Mouse (Mus musculus): ENCODE measurements around the gene Serbp1. TPM values are rescaled to one million over a fixed set of nuclear protein-coding genes. Genes with fewer than 3 reads are reported as not detected.

The Serbp1 gene
- total RNA-seq, 2 experiments from 2014 or later = 210 to 224 TPM

DNA sequence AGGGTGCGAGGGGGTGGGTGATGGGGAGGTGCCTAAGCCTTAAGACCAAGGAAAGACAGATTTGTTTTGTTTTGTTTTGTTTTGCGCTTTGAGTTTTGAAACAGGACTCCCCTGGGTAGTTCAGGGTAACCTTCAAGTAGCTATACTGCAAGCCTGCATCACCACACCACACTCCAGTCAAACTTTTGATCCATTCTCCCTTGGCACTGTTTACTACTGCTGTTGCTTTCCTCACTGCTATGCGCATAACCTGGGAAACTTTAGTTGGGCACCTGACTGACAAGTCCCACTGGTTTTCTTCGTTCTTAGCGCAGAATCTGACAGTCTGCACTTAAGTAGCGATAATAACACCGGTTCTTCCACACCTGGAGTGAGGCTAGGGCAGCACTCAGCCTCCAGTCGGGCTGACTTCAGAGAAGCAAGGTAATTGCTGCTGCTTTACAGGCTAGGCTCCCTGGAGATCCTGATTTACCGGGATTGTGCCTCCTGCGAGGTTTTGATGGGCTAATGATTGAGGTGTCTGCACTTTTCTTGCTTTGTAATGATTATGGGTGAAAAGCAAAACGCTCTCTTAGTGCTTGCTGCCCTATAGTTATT lies 8.0 kb upstream of the Serbp1 start:
- no peak for DNase-seq (ENCODE audit: low spot score in 2 of 2)

DNA sequence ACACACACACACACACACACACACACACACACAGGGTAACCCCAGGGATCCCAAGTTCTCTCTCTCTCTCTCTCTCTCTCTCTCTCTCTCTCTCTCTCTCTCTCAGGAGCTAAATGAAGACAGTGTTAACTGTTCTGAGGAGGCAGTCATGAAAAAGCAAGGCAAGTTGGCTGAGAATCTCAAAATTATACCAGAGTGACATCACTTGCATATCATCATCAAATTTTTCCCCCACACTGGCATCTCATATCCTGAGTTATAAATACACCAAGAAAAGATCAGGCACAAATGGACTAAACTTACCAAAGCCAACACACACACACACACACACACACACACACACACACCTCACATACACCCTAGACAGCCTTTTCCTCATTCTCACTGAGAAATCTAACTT lies 7.0 kb upstream of the Serbp1 start:
- no peak for DNase-seq (ENCODE audit: low spot score in 2 of 2)

DNA sequence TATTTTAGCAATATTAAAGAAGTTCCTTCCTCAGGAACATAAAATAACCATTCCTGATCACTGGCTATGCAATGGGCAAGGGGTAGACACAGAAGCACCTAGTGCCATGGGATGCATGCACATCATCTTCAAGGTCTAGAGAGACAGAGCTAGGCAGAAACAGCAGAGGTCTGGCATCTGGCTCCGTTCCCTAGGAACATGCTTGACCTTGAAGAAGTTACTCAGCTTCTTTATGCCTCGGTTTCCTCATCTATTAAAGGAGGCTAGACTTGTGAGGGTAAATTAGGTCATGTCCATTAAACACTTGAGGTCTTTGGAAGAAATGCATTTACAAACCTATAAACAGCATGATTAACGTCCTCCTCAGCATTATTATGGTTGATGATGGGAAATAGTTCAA lies 2.3 kb upstream of the Serbp1 start:
- no peak for DNase-seq (ENCODE audit: low spot score in 2 of 2)

DNA sequence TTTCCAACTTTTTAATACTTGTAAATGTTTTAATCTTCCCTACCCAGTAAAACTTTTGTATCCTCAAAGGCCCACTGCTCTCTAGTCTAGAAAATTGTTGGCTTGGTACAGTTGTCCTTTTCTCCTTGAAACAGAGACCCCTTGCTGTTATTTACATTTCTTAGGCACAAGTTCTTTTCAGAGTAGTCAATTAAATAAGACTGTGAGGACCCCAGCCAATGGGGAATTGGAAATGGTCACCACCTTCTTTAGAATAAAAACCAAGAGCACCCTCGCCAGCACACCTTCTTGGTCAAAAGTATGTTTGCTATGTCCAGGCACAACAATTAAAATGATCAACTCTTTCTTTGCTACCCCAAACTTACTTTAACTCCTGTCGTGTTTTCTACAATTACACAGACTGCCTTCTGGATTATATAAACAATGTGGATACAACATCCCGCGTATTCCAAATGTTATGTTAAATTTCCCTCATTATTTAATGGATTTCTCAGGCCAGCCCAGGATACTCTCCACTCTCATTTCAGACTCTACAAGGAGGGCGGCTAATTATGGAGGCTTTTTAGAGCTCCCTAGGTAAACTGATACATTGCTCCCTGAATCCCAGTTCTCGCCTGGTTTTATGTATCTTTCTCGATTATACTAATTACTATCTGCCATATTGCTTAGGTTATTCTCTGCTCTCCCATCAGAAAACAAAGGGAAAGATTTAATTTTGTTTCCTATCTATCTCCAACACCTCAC lies 1.3 kb upstream of the Serbp1 start:
- no peak for DNase-seq (ENCODE audit: low spot score in 2 of 2)

DNA sequence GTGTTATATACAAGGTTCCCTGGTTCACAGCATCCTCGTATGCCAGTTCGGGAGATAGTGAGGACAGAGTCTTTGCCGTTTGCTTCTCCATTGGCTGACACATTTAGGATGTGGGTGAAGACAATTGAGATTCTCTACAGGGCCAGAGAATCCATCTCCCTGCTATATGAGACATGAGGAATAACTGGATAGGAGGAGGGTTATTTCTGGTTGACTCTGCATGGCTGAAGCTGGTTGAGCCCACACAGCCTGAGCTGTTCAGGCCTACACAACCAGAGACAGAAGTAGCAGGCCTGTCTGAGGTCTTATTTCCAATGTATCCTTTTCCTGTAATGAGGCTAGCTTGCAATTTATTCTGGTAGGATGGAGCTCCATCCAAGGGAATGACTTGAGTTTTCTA lies 3.3 kb downstream of the Serbp1 start:
- DNase-seq (ENCODE audit: low spot score in 2 of 2) = no peak

DNA sequence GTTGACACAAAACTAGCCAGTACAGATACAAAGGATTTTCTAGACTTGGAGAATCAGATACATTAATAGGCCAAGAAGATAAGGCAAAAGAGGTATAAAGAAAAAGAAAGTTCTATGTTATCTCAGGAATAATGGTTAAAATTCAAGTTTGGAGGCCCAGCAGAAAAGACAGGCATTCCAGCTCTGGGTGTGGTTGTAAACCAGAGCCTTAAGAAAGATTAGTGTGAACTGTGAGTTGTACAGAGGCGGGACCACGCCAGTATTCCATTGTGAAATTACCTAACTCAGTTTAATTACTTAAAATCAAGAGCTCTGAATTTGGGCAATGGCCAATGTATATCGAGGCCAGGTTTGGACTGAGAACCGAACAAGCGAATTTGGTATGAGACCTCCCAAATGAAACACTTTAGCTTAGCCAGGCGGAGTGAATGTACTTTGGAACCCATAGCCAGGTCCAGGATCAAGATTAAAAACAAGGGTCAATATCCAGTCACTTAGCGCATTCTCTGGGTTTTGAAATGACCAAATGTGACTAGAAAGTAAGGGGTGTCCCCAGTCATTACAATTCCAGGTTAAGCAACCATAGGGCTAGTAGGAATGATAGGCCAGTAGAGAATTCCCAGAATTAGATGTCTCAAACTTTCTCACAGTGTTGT lies 5.9 kb downstream of the Serbp1 start:
- DNase-seq (ENCODE audit: low spot score in 2 of 2) = no peak

DNA sequence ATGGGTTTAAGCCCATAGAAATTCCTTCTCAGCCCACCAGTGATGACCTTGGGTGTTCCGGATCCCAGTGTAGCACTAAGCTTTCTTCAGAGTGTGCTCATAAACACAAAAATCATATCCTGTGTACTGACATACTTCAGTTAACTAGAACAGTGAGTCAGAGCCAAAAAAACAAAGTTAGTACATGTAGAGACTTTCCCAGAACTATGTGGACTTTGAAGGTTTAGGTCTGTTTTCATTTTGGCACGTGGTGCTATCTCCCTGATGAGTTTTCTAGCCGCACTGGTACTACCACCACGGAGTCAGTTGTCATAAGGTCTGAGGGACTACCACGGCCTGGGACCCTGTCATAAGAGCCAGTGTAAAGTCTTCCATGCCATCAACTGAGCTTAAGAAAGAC lies 6.5 kb downstream of the Serbp1 start:
- DNase-seq (ENCODE audit: low spot score in 2 of 2) = no peak

DNA sequence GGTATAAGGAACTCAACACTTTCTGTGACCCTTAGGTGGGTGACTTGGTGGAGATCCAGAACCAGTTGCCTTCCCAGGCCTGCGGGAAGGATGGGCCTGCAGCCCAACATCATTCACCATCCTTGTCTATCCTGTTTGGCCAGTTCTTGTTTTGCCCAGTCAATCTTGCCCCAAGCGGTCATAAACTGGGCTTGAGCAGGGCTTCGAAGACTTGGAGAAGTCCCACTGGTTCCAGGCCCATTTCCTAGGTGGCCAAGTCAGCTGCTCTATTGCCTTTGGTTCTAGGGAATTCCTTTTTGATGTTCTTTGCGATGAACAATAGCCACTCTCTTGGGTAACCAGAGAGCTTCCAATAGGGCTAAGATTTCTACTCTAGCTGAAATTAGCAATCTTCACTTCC lies 13.1 kb downstream of the Serbp1 start:
- DNase-seq (ENCODE audit: low spot score in 2 of 2) = no peak

DNA sequence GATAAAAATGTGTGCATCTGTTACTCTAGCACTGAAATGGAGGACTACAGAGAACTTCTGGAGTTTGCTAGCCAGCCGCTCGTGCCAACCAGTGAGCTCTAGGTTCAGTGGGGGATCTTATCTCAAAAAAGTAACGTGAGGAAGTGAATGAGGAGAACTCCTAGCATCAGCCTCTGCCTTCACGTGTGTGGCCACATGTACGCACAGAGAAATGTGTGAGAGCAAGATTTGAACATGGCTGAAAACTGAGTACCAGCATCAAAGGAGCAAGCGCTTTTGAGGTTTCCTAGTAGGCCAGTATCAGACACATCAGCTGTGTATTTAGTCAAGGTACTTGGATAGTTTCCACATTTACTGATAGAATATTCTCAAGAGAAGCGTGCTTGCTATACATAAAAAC lies 27.0 kb downstream of the Serbp1 start:
- no peak for DNase-seq (ENCODE audit: low spot score in 2 of 2)

DNA sequence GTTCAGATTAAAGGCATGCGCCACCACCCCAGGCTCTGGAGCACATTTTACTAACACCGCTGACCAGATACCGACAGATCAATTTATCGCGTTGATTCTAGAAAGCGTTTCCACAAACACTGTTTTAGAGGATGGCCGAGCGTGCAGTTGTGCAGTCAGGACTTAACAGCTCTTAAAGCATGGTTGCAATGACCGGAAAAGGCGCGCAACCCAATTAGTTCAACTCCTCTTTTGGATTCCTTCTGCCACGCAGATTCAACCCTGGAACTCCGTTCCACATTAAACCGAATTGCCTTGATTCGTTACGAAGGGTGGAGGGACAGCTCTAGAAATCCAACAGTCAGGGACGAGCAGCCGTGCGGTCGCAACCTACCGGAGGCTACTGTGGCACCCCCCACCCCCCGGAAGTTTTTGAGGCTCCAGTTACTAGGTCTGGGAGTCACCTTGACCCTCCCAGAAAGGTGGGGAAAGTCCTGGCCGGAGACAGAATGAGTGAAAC lies 28.2 kb downstream of the Serbp1 start:
- DNase-seq (ENCODE audit: low spot score in 2 of 2) = peak; percentile 24 to 37

DNA sequence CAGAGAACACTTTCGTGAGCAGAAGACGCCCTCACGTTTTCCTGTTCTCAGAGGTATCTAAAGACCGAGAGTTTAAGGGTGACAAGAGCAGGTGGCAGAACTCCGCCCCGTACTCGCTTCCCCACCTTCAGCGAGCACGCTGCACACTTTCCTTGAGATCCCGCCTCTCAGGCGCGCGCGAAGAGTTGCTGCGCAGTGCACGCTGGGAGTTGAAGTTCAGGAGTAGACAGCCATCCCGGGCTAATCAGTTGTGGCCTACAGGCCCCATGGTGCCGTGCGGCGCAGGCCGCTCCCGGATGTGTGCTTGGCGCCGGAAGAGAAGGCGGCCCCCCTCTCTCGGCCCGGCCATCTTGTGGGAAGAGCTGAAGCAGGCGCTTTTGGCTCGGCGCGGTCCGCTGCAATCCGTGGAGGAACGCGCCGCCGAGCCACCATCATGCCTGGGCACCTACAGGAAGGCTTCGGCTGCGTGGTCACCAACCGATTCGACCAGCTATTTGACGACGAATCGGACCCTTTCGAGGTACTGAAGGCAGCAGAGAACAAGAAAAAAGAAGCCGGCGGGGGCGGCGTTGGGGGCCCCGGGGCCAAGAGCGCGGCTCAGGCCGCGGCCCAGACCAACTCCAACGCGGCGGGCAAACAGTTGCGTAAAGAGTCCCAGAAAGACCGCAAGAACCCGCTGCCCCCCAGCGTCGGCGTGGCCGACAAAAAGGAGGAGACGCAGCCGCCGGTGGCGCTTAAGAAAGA lies 28.9 kb downstream of the Serbp1 start:
- peak; percentile 97 to 98 for DNase-seq (ENCODE audit: low spot score in 2 of 2)

DNA sequence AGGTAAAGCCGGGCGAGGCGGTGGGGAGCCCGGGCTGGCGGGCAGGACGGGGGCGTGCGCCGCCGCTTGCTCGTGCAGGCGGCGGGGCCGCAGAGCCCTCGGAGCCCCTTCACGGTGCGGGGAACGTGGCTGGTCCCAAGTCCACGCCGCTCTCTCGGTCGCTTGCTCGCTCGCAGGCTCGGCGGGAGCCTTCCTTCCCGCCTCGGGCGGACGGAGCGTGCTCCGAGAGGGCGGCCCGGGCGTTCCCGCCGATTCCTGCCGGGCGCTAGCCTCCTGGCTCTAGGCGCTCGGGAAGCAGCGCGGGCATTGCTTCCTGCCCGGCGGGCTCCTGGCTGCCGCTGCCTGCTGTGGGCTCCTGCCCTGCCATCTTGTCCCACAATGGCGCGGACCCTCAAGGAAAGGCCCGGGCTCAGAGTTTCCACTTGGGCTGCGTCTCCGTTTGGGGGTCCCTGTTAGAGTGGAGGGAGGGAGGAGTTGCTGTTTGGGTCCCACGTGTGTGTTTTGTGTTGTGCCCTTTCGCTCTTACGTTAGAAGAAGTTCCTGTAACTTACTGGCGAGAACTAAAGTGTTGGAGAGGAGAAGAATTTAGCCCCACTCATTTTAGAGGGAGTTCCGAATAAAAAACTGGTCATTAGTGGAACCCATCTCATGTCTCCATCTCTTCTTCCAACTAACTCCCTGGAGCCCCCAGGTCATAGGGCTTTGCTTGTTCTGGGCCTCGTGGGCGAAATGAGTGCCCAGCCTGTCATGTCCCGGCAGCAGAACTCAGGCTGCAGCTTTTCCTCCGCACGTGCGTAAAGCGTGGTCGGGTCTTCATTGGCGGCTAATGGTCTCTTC lies 29.6 kb downstream of the Serbp1 start:
- peak in 1 of 2 experiments; percentile 18 for DNase-seq (ENCODE audit: low spot score in 2 of 2)

DNA sequence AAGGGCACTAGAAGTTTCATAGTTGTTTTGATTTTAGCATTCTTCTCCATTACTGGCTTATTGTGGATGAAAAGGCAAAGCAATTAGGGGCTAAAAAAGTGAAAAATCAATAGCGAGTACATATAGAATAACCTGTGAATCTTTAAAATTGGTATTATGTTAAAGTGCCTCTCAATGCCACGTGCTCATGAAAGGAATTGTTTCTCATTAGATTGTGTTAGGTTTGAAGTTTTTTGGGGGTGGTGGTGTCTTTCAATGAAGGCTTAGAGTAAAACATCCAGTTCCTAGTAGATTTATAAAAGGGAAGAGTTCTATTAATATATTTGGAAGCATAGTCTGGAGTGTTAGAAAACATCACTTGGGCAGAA lies 30.3 kb downstream of the Serbp1 start:
- DNase-seq (ENCODE audit: low spot score in 2 of 2) = no peak

DNA sequence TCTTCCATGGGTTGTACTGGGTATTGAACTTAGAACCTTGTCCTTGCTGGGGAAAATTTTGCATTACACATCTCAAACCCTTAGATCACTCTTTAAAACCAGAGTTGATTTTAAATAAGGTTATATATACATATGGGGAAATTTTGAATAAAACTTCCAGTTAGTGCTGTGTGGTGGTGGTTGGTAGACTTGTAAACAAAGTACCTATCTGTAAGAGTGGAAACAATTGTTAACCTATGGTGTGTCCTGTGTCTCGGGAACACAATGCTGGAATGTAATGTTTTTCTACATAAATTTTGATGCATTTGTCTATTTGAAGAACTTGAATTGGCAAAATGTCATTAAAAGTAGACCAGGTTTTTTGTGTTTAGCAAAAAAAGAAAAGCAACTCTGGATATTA lies 31.0 kb downstream of the Serbp1 start:
- DNase-seq (ENCODE audit: low spot score in 2 of 2) = no peak

DNA sequence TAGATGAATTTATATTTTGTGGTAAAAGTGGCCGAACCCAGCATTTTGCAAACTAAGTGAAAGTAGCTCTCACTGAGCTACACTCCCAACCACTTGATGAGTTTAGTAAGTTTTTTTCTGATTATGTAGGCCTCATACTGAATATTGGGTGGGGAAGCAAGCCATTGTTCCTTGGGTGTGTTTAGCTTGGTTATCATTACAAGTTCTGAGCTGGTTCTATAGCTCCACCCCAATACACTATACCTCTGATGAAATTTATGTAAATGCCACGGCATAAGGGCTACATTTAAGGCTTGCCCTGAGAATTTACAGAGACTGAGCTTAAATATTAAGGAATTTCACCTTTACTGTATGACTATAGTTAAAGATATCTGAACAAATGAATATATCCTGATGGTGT lies 31.5 kb downstream of the Serbp1 start:
- no peak for DNase-seq (ENCODE audit: low spot score in 2 of 2)

DNA sequence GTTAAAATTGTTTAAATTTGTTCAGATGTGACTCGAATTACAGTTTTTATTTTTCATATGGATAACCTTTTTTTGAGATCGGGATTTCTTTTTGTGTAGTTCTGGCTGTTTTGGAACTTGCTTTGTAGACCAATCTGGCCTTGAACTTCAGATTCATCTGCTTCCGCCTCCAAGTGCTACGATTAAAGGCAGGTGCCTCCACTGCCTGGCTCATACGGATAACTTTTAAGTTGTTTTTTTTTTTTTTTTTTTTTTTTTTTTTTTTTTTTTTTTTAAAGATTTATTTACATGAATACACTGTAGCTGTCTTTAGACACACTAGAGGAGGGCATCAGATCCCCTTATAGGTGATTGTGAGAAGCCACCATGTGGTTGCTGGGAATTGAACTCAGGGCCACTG lies 40.0 kb downstream of the Serbp1 start:
- DNase-seq (ENCODE audit: low spot score in 2 of 2) = no peak

DNA sequence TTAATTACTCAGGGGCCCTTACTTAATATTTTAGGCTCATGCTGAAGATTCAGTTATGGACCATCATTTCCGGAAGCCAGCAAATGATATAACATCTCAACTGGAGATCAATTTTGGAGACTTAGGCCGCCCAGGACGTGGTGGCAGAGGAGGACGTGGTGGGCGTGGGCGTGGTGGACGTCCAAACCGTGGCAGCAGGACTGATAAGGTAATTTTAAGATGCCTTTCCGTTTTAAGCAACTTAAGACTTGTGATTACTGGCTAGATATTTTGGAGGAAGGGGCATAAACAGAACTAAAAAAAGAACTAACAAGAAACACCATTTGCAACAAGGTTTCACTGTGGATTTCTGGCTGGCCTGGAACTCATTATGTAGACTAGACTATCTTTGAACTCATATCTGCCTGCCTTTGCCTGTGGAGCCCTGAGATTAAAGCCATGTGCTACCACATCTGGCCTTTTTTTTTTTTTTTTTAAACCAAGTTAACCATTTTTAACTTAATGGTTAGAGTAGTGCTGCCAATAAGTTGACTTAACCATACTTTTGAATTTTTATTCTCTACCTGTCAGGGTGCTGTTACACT lies 43.7 kb downstream of the Serbp1 start:
- DNase-seq (ENCODE audit: low spot score in 2 of 2) = no peak

DNA sequence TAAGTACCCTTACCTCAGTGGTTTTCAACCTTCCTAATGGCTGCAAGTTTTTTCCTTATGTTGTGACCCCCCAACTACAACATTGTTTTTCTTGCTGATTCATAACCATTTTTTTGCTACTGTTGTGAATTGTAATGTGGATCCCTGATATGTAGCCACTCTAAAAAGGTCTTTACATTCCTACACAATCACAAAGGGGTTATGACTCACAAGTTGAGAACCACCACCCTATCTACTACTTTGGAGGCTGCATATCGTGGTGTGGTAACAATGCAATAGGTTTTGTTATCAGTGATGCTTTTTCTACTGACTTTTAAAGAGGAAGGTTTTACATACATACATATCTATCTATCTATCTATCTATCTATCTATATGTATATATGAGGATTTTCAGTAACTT lies 44.9 kb downstream of the Serbp1 start:
- DNase-seq (ENCODE audit: low spot score in 2 of 2) = no peak

DNA sequence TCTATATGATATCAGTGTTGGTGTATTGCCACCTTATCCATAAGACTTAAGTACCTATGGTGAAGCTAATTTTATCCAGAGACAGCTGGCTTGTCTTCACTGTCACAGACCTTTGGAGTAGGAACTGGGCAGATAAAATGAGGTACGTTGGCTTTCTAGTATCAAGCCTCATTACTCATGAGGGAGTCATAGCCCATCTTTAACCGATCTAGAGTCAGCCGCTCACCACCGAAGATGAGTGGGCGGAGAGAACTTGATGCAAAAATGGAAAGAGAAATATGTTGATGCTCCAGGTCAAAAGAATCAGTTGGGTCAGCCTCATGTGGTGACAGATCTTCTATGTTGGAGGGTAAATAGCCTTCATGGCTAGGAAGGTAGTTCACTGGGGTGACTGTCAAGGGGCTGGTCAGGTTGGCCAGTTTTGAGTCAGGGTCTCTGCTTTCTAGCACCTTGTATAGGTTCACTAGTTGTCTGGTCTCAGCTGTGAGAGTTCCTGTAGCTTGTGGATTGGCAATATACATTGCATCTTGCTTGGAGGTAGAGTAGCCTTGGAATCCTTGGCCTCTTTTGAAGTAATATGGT lies 54.2 kb downstream of the Serbp1 start:
- DNase-seq (ENCODE audit: low spot score in 2 of 2) = no peak

DNA sequence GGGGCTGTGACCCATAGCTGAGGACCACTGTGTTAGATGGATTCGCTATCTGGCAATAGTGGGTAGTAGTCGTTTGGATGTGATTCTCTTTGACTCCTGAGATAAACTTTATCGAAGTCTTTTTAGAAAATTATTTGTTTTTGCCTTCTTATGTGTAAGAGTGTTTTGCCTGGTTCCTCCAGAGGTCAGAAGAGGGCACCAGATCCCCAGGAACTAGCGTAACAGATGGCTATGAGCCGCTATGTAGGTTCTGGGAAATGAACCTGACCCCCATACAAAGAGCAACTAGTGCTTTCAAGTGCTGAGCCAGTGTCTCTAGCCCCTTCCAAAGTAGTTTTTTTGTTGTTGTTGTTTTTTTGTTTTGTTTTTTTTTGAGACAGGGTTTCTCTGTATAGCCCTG lies 58.1 kb downstream of the Serbp1 start:
- no peak for DNase-seq (ENCODE audit: low spot score in 2 of 2)
